Mouse (Mus musculus) lung, adult 2 months (tissue): ENCODE results near the gene Gm17078.
"Not testable (repeated sequence)": the region's sequence is repeated elsewhere in the genome, so short reads cannot be mapped to it uniquely, and the experiment has no call there.

Experiments
- CTCF ChIP-seq: fragments of 200-500 bp; IDR thresholded peaks from 2 replicates; pipeline ENCODE4 v1.5.1; 2011; ENCODE audit warnings: mild to moderate bottlenecking, low read length, control low read depth; ENCODE audit not compliant: insufficient read depth
- POLR2A ChIP-seq: fragments of 200-500 bp; IDR thresholded peaks from 2 replicates; pipeline ENCODE4 v1.6.1; 2011; ENCODE audit warnings: low read depth, mild to moderate bottlenecking, control low read depth, low read length, borderline replicate concordance; ENCODE audit errors: extremely low read depth

- TF ChIP-seq CTCF, POLR2A: not testable (repeated sequence)
These were observed 24.5 kb upstream of the Gm17078 start, which contains the start of gene Gm4181 for GRCm38 (mm10) chr14:51635566-51635965.
